Comparison of ENCODE assay signal across 11 mouse cellular contexts in the genomic region with DNA sequence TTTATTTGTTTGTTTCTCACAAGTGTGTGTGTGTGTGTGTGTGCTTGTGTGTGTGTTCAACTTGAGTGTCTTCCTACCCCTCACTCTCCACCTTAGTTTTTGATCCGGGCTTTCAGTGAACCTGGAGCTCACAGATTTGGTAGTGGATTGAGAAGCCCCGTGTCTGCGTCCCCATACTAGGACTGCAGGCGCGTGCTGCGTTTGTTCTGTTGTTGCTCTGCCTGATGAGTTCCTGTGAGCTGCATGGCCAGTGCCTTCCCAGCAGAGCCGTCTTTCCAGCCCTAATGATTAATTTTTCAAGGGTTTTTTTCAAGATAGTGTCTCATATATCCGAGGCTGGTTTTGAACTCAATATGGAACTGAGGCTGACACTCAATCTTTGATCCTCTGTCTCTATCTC. TPM values are rescaled to one million over a fixed set of nuclear protein-coding genes. Genes with fewer than 3 reads are reported as not detected.
DNase-seq lines count a peak whose midpoint lies in the region; ATAC-seq and TF ChIP-seq lines count a peak whose summit lies in the region.
"Had no signal": no experiment of that assay in that cellular context is flagged by ENCODE, and none has a peak within 500 bp of the region (broad histone marks: within the 10 kb centered on the region; RNA-seq: fewer than 3 reads in every experiment).

No protein-coding gene starts in this region.

- no peak for ATAC-seq in intestine, embryonic 16.5 days
- ATAC-seq in intestine, postnatal 0 days = no peak

- no peak overlapping the region for H3K4me2 ChIP-seq in intestine, embryonic 16.5 days (ENCODE audit: low read depth, low read length)
- H3K4me2 ChIP-seq in intestine, postnatal 0 days (replicated peaks; ENCODE audit: low read depth) = no peak overlapping the region

- H3K9me3 ChIP-seq in intestine, embryonic 16.5 days (ENCODE audit: control insufficient read depth, low read length) = no peaks in the 10 kb centered on the region
- no peaks in the 10 kb centered on the region for H3K9me3 ChIP-seq in intestine, postnatal 0 days (ENCODE audit: control insufficient read depth)

- TF ChIP-seq CTCF in intestine, postnatal 0 days (IDR thresholded peaks at IDR 0.05; ENCODE audit: low read depth) = no peak

- H3K27ac ChIP-seq in intestine, embryonic 16.5 days (ENCODE audit: low read length) = peak overlapping the region; percentile 43; the same call in 1 of the 2 replicates
- H3K27ac ChIP-seq in intestine, postnatal 0 days (ENCODE audit: low read depth, low read length) = no peak overlapping the region

- no peaks in the 10 kb centered on the region for H3K27me3 ChIP-seq in intestine, embryonic 16.5 days (replicated peaks; ENCODE audit: control insufficient read depth, insufficient read depth, low read length)
- no peaks in the 10 kb centered on the region for H3K27me3 ChIP-seq in intestine, postnatal 0 days (replicated peaks; ENCODE audit: control insufficient read depth, insufficient read depth, low read length)
- H3K27me3 ChIP-seq: CH12.LX had no signal

- peak; percentile 43 to 44 for DNase-seq in spleen, postnatal 10 days (ENCODE audit: low spot score in 2 of 2)
- no peak for DNase-seq in spleen, postnatal 36 days (ENCODE audit: low spot score in 2 of 2)
- peak; percentile 16 for DNase-seq in heart, postnatal 4 days
- no peak for DNase-seq in thymus, postnatal 36 days
- no peak for DNase-seq in left cerebral cortex, adult 18-20 months (ENCODE audit: low spot score in 2 of 2)
- DNase-seq: adrenal gland, postnatal 25 days; cerebellum, adult 11 months had no signal

- H3K4me1 ChIP-seq in intestine, embryonic 16.5 days (ENCODE audit: control insufficient read depth, insufficient read depth, low read length) = peaks cover 17% of the 10 kb centered on the region
- H3K4me1 ChIP-seq in intestine, postnatal 0 days (replicated peaks; ENCODE audit: control insufficient read depth, insufficient read depth, low read length) = 0 out of 2 replicates have a peak, but pooled peaks cover 2% of the 10 kb centered on the region

- H3K4me3 ChIP-seq in intestine, embryonic 16.5 days (ENCODE audit: low read length) = no peak overlapping the region
- no peak overlapping the region for H3K4me3 ChIP-seq in intestine, postnatal 0 days (ENCODE audit: low read depth, low read length)

- no peaks in the 10 kb centered on the region for H3K36me3 ChIP-seq in intestine, embryonic 16.5 days (ENCODE audit: control insufficient read depth, insufficient read depth, low read length)
- no peaks in the 10 kb centered on the region for H3K36me3 ChIP-seq in intestine, postnatal 0 days (ENCODE audit: control insufficient read depth, insufficient read depth)

- 46% methylated on average over 8 of the region's 8 CpGs for WGBS in intestine, embryonic 16.5 days
- 55% methylated on average over 8 of the region's 8 CpGs for WGBS in intestine, postnatal 0 days

- H3K9ac ChIP-seq in intestine, embryonic 16.5 days (ENCODE audit: low read depth, low read length) = no peak overlapping the region
- H3K9ac ChIP-seq in intestine, postnatal 0 days (ENCODE audit: low read depth, low read length) = no peak overlapping the region

RNA-seq across cellular contexts. Expression of a gene that starts 0.9 kb away (rescaled TPM):
- 2.8 and 3.1 TPM in 2 replicates for polyA plus RNA-seq in intestine, embryonic 16.5 days (2015; fragmentation: Nextera tagmentation; extraction: Ambion mirVana)
- polyA plus RNA-seq in intestine, postnatal 0 days (2015; fragmentation: Nextera tagmentation; extraction: Ambion mirVana) = 0.55 and 0.64 TPM in 2 replicates
- 10 to 100 TPM in 1 of 2 experiments, 1 to 10 TPM in 1; 7.0 to 10.5 TPM for total RNA-seq in heart, postnatal 4 days (2021)
- not detected for total RNA-seq in left cerebral cortex, adult 18-20 months (2021)

RNA-seq across cellular contexts. Expression of a gene that starts 17.2 kb away (rescaled TPM):
- 93.4 and 97.1 TPM in 2 replicates for polyA plus RNA-seq in intestine, embryonic 16.5 days (2015; fragmentation: Nextera tagmentation; extraction: Ambion mirVana)
- 74.8 and 76.7 TPM in 2 replicates for polyA plus RNA-seq in intestine, postnatal 0 days (2015; fragmentation: Nextera tagmentation; extraction: Ambion mirVana)
- 100 to 1,000 TPM; 188 to 201 TPM for total RNA-seq in heart, postnatal 4 days (2021)
- 10 to 100 TPM; 43.3 to 51.2 TPM for total RNA-seq in left cerebral cortex, adult 18-20 months (2021)
- total RNA-seq: CH12.LX; neutrophil, adult 5-6 weeks had no signal

RNA-seq across cellular contexts. Expression of a gene that starts 23.2 kb away (rescaled TPM):
- 2.4 and 2.6 TPM in 2 replicates for polyA plus RNA-seq in intestine, embryonic 16.5 days (2015; fragmentation: Nextera tagmentation; extraction: Ambion mirVana)
- polyA plus RNA-seq in intestine, postnatal 0 days (2015; fragmentation: Nextera tagmentation; extraction: Ambion mirVana) = 0.76 and 1.3 TPM in 2 replicates
- total RNA-seq in heart, postnatal 4 days (2021) = under 1 TPM in 1 of 2 experiments, not detected in 1; 0.20 TPM
- total RNA-seq in left cerebral cortex, adult 18-20 months (2021) = 1 to 10 TPM; 4.9 to 5.3 TPM

RNA-seq across cellular contexts. Expression of a gene that starts 30.4 kb away (rescaled TPM):
- polyA plus RNA-seq in intestine, embryonic 16.5 days (2015; fragmentation: Nextera tagmentation; extraction: Ambion mirVana) = 82.1 and 82.3 TPM in 2 replicates
- polyA plus RNA-seq in intestine, postnatal 0 days (2015; fragmentation: Nextera tagmentation; extraction: Ambion mirVana) = 41.4 and 45.2 TPM in 2 replicates
- 10 to 100 TPM; 89.9 to 90.8 TPM for total RNA-seq in heart, postnatal 4 days (2021)
- total RNA-seq in left cerebral cortex, adult 18-20 months (2021) = 100 to 1,000 TPM; 109 to 111 TPM

RNA-seq across cellular contexts. Expression of a gene that starts 31.0 kb away (rescaled TPM):
- 0.65 and 0.93 TPM in 2 replicates for polyA plus RNA-seq in intestine, embryonic 16.5 days (2015; fragmentation: Nextera tagmentation; extraction: Ambion mirVana)
- polyA plus RNA-seq in intestine, postnatal 0 days (2015; fragmentation: Nextera tagmentation; extraction: Ambion mirVana) = 0.47 and 1.8 TPM in 2 replicates
- total RNA-seq in heart, postnatal 4 days (2021) = 1 to 10 TPM; 2.1 to 2.5 TPM
- 1 to 10 TPM; 2.3 to 2.8 TPM for total RNA-seq in left cerebral cortex, adult 18-20 months (2021)

Comparison
In these comparisons a context has a peak if more than half of its experiments do, and no peak if none do; other contexts are left out.
1. DNase-seq: peak in spleen, postnatal 10 days (2 of 2) and heart, postnatal 4 days (single experiment); none in spleen, postnatal 36 days (0 of 2), thymus, postnatal 36 days (0 of 2) and left cerebral cortex, adult 18-20 months (0 of 2).
2. RNA of a gene that starts 0.9 kb away (total RNA-seq): 7.0 to 10.5 TPM in heart, postnatal 4 days; not detected in left cerebral cortex, adult 18-20 months; every median in the first group is over 4 times any median in the second.
3. RNA of a gene that starts 23.2 kb away (total RNA-seq): 4.9 to 5.3 TPM in left cerebral cortex, adult 18-20 months; 0.20 TPM in heart, postnatal 4 days; every median in the first group is over 4 times any median in the second.